Mouse (Mus musculus): Measurements from ENCODE around the gene Ybey. TPM values are rescaled to one million over a fixed set of nuclear protein-coding genes. Genes with fewer than 3 reads are reported as not detected.

The Ybey gene
- polyA plus RNA-seq, 1 experiment from 2014 or later, result 8.4 TPM

DNA sequence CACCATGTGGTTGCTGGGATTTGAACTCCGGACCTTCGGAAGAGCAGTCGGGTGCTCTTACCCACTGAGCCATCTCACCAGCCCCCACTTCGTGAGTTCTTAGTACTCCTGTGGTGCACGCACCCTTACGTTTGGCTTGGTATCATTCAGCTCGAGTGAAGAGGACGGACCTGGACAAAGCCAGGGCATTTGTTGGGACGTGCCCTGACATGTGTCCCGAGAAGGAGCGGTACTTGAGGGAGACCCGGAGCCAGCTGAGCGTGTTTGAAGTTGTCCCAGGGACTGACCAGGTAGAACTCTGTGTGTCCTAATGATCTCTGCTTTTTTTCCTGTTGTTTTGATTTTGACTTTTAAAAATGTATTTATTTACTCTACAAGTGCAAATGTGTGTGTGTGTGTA, 11.9 kb upstream of the Ybey start:
- Histone ChIP-seq H3K27me3 (replicated peaks) (no peaks in the 10 kb centered on the region), H3K27ac (no peak overlapping the region), H3K9me3 (no peaks in the 10 kb centered on the region), H3K4me3 (no peak overlapping the region), H3K4me1 (no peaks in the 10 kb centered on the region), H3K36me3 (peaks cover 95% of the 10 kb centered on the region), H3K9ac (no peak overlapping the region), H3K4me2 (replicated peaks) (no peak overlapping the region)
- ATAC-seq (ENCODE audit: low FRiP score, low read depth), result no peak
- WGBS, result 95% methylated on average over 13 of the region's 13 CpGs

GRCm38 (mm10) chr10:76473759-76474158, 4.8 kb upstream of the Ybey start:
- H3K36me3 ChIP-seq, result peaks cover 67% of the 10 kb centered on the region
- no peaks in the 10 kb centered on the region for H3K27me3 ChIP-seq (replicated peaks)
- ATAC-seq (ENCODE audit: low FRiP score, low read depth), result no peak
- no peak overlapping the region for H3K9ac ChIP-seq
- peaks cover 4% of the 10 kb centered on the region; the same call in 1 of the 2 replicates for H3K4me1 ChIP-seq
- WGBS, result 91% methylated on average over 5 of the region's 5 CpGs
- H3K4me2 ChIP-seq (replicated peaks), result no peak overlapping the region
- no peaks in the 10 kb centered on the region for H3K9me3 ChIP-seq
- H3K27ac ChIP-seq, result no peak overlapping the region
- H3K4me3 ChIP-seq, result no peak overlapping the region

- H3K9me3 ChIP-seq, result 0 out of 2 replicates have a peak, but pooled peaks cover 5% of the 10 kb centered on the region
- WGBS, result 92% methylated on average over 6 of the region's 6 CpGs
- no peaks in the 10 kb centered on the region for H3K4me1 ChIP-seq
- no peaks in the 10 kb centered on the region for H3K27me3 ChIP-seq (replicated peaks)
- no peak overlapping the region for H3K4me3 ChIP-seq
- H3K27ac ChIP-seq, result no peak overlapping the region
- H3K9ac ChIP-seq, result no peak overlapping the region
- no peak for ATAC-seq (ENCODE audit: low FRiP score, low read depth)
- peaks cover 18% of the 10 kb centered on the region; the same call in 1 of the 2 replicates for H3K36me3 ChIP-seq
- H3K4me2 ChIP-seq (replicated peaks), result no peak overlapping the region
These were observed 6.2 kb downstream of the Ybey start for GRCm38 (mm10) chr10:76462721-76463120.

DNA sequence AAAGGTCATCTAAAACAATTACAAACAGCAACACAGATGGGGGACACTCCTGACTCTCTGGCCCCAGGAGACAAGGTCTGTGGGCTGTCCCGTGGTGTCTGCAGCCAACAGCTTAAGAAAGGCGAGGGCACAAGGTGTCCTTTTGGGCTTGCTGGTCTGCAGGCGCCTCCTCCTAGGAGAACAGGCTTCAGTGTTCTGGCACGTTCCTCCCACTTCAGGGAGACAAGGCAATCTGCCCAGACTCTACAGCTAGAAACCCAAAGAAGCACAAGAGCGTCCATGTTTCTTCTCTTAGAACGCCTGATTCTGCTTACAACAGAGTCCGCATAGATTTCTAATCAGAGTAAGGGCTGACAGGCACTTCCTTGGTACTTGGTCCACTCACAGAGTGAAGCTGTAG, 6.6 kb downstream of the Ybey start:
- Histone ChIP-seq H3K9ac (no peak overlapping the region), H3K4me2 (replicated peaks) (no peak overlapping the region), H3K4me1 (no peaks in the 10 kb centered on the region), H3K36me3 (peaks cover 18% of the 10 kb centered on the region; the same call in 1 of the 2 replicates), H3K27ac (no peak overlapping the region), H3K27me3 (replicated peaks) (no peaks in the 10 kb centered on the region), H3K9me3 (0 out of 2 replicates have a peak, but pooled peaks cover 5% of the 10 kb centered on the region), H3K4me3 (no peak overlapping the region)
- WGBS, result 97% methylated on average over 7 of the region's 7 CpGs
- no peak for ATAC-seq (ENCODE audit: low FRiP score, low read depth)

GRCm38 (mm10) chr10:76461255-76461654, 7.7 kb downstream of the Ybey start:
- no peaks in the 10 kb centered on the region for H3K4me1 ChIP-seq
- no peak overlapping the region for H3K4me2 ChIP-seq (replicated peaks)
- no peaks in the 10 kb centered on the region for H3K27me3 ChIP-seq (replicated peaks)
- no peak overlapping the region for H3K4me3 ChIP-seq
- WGBS, result 93% methylated on average over 1 of the region's 1 CpGs
- H3K27ac ChIP-seq, result no peak overlapping the region
- no peak for ATAC-seq (ENCODE audit: low FRiP score, low read depth)
- H3K36me3 ChIP-seq, result peaks cover 18% of the 10 kb centered on the region; the same call in 1 of the 2 replicates
- H3K9ac ChIP-seq, result no peak overlapping the region
- H3K9me3 ChIP-seq, result 0 out of 2 replicates have a peak, but pooled peaks cover 5% of the 10 kb centered on the region

GRCm38 (mm10) chr10:76455289-76455688, 13.6 kb downstream of the Ybey start:
- Histone ChIP-seq H3K9ac (no peak overlapping the region), H3K4me1 (no peaks in the 10 kb centered on the region), H3K27me3 (replicated peaks) (no peaks in the 10 kb centered on the region), H3K27ac (no peak overlapping the region), H3K4me3 (no peak overlapping the region), H3K4me2 (replicated peaks) (no peak overlapping the region), H3K36me3 (no peaks in the 10 kb centered on the region), H3K9me3 (0 out of 2 replicates have a peak, but pooled peaks cover 5% of the 10 kb centered on the region)
- 57% methylated on average over 5 of the region's 5 CpGs for WGBS
- no peak for ATAC-seq (ENCODE audit: low FRiP score, low read depth)

DNA sequence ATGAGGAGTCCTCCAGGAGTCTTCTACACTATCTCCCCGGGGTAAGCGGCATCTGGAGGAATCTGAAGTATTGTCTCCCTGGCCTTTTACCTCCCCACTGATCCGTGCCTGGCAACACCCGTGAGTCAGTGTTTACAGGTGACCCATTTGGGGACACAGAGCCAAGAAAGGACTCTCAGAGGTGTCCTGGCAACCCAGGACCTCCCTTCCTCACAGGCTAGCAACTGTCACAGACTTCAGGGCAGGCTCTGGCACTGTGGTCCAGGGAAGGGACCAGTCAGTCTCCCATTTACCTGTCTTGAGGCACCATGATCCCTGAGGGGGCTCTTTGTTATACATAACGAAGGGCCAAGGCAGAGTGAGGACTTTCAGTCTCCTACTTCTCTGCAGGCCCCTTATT, 20.1 kb downstream of the Ybey start, which contains the start of gene 2610028H24Rik:
Gene 2610028H24Rik, plus strand, starts transcription at position 231 of the 400 bp plus-strand sequence.
- no peaks in the 10 kb centered on the region for H3K27me3 ChIP-seq (replicated peaks)
- H3K4me1 ChIP-seq, result no peaks in the 10 kb centered on the region
- ATAC-seq (ENCODE audit: low FRiP score, low read depth), result no peak
- 67% methylated on average over 5 of the region's 5 CpGs for whole genome bisulfite sequencing
- no peak within 1 kb of the TSS for H3K4me3 ChIP-seq
- no peak within 1 kb of the TSS for H3K27ac ChIP-seq
- H3K9ac ChIP-seq, result no peak within 1 kb of the TSS
- no peaks in the 10 kb centered on the region for H3K9me3 ChIP-seq
- H3K36me3 ChIP-seq, result no peaks in the 10 kb centered on the region
- H3K4me2 ChIP-seq (replicated peaks), result no peak within 1 kb of the TSS

DNA sequence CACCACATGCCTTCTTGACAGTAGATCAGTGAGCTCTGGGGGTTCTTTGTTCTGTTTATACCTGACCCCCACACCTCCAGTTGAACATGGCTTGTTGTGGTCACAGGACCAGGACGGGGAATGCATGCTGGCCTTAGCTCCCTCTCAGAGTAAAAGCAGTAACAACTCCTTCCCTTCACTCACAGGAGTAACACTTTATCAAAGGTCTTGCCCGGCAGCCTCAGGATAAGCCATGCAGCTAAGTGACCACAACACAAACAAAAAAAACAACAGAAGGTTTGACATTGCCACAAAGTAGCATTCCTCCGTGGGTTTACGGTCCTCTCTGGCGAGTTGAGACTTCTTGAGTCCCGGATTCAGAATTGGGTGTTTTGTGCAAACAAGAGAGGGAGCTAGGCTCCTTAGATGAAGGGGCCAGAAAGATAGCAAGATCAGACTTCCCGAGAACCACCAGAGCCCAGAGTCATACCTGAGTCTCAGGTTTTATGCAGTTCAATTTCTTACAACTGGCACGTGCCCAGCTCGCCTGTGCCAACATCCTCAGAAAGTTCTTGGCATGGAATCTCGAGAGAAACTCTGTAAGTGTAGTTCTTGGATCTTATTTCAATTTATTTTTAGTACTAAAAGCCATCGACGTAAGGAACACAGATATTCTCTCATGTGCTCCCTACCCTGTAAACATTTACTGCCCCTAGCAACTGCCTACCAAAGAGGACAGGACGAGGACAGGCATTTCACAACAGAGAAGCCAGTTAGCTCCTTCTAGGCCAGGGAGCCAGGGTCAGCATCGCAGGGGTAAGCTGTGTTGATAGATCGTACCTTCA, 21.3 kb downstream of the Ybey start:
- no peak for ATAC-seq (ENCODE audit: low FRiP score, low read depth)
- Histone ChIP-seq H3K4me1 (peaks cover 7% of the 10 kb centered on the region), H3K4me2 (replicated peaks) (no peak overlapping the region), H3K27ac (no peak overlapping the region), H3K4me3 (no peak overlapping the region), H3K9ac (no peak overlapping the region), H3K9me3 (no peaks in the 10 kb centered on the region), H3K27me3 (replicated peaks) (no peaks in the 10 kb centered on the region), H3K36me3 (no peaks in the 10 kb centered on the region)
- WGBS, result 87% methylated on average over 15 of the region's 15 CpGs

GRCm38 (mm10) chr10:76445996-76446681, 22.8 kb downstream of the Ybey start:
- Histone ChIP-seq H3K4me3 (no peak overlapping the region), H3K27me3 (replicated peaks) (no peaks in the 10 kb centered on the region), H3K36me3 (no peaks in the 10 kb centered on the region), H3K9ac (no peak overlapping the region), H3K27ac (no peak overlapping the region), H3K4me2 (replicated peaks) (no peak overlapping the region), H3K9me3 (no peaks in the 10 kb centered on the region), H3K4me1 (peaks cover 12% of the 10 kb centered on the region)
- ATAC-seq (ENCODE audit: low FRiP score, low read depth), result no peak
- WGBS, result 82% methylated on average over 4 of the region's 4 CpGs

DNA sequence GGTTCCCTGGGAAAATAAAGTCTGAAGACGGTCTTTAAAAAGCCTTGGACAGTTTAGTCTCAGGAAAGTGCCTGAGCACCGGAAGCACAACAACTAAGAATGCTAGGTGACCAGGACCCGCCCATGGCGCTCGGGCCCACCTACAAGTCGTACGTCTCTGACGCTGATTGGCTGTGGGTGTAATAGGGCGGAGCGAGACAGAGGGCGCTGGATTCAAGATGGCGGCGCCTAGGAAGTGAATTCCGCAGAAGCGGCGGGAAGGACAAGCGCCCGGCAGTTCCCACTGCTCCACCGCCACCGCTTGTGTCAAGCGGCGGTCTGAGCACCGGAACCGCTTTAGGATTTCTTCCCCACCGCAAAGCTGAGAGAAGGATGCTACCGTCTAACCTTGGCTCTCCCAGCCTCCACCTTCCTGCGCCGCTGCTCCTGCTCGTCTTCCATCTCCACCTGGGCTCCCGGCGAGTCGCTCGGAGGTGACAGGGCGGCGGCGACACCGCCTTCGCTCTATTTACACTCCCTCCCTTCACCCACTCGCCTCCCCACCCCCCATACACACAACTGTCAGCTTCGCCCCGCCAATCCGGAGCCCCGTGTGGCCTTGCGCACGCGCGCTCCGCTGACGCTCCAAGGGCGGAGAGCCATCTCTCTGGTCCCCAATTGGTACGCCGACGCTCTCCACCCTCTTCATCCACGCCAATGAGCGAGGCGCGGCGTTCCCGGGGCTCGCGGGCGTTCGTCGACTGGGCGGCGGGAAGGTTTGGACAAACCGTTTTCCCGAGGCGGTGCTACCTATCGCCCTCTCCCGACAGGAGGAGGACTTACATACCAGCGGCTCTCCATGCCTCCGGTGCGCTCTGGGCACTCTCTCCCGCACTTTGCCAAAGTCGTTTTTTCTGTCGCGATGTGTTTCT, 26.5 kb downstream of the Ybey start, which contains the start of gene Pcnt:
Gene Pcnt, minus strand, starts transcription at position 609 of the 911 bp plus-strand sequence.
- no peaks in the 10 kb centered on the region for H3K27me3 ChIP-seq (replicated peaks)
- H3K27ac ChIP-seq, result peak within 1 kb of the TSS; percentile 75
- H3K9me3 ChIP-seq, result no peaks in the 10 kb centered on the region
- peak within 1 kb of the TSS; percentile 88 for H3K4me3 ChIP-seq
- peak; percentile 99 for ATAC-seq (ENCODE audit: low FRiP score, low read depth)
- peak within 1 kb of the TSS; percentile 71 for H3K9ac ChIP-seq
- peak within 1 kb of the TSS; percentile 70 for H3K4me2 ChIP-seq (replicated peaks)
- peaks cover 17% of the 10 kb centered on the region for H3K4me1 ChIP-seq
- under 1% methylated on average over 78 of the region's 78 CpGs for WGBS
- H3K36me3 ChIP-seq, result peaks cover 25% of the 10 kb centered on the region

DNA sequence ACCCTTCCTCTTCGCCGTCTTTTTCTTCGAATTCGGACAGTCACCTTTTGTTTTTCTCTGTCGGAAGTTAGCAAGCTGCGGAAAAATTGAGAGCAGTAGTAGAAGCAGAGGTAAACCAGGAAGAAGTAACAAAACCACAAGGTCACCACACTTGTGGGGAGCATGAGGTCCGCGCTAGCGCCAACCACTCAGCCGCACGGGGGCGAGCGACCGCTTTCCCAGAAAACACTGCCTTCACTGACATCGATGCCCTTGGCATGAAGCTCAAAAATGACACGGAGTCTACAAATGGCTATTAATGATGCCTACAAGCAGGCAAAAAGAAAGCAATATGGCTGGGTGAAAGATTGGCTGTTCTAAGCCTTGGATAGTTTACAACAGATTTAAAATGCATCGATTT, 28.6 kb downstream of the Ybey start, which contains the start of gene AC141477.1:
Gene AC141477.1, minus strand, starts transcription at position 164 of the 400 bp plus-strand sequence.
- ATAC-seq (ENCODE audit: low FRiP score, low read depth), result no peak
- Histone ChIP-seq H3K36me3 (peaks cover 46% of the 10 kb centered on the region), H3K4me2 (replicated peaks) (peak within 1 kb of the TSS; percentile 70), H3K9me3 (no peaks in the 10 kb centered on the region), H3K27ac (no peak within 1 kb of the TSS), H3K9ac (no peak within 1 kb of the TSS), H3K27me3 (replicated peaks) (no peaks in the 10 kb centered on the region), H3K4me3 (no peak within 1 kb of the TSS), H3K4me1 (peaks cover 17% of the 10 kb centered on the region)
- WGBS, result 98% methylated on average over 17 of the region's 17 CpGs

Measured in neural tube, embryonic 12.5 days (tissue).